Mouse (Mus musculus) small intestine, adult 2 months (tissue): ENCODE results near the gene Klhl21.

Experiments
- CTCF ChIP-seq: fragments of 200-500 bp; IDR thresholded peaks from 2 replicates; pipeline ENCODE4 v1.5.1; 2012; ENCODE audit warnings: low read depth, mild to moderate bottlenecking, control low read depth, inconsistent platforms, low read length, moderate library complexity, mixed read lengths; ENCODE audit not compliant: insufficient replicate concordance, insufficient read length; ENCODE audit errors: extremely low read depth
- POLR2A ChIP-seq: fragments of 200-500 bp; IDR thresholded peaks from 2 replicates; pipeline ENCODE4 v1.6.1; 2012; ENCODE audit warnings: low read depth, mild to moderate bottlenecking, control low read depth, inconsistent platforms, low read length, moderate library complexity

DNA sequence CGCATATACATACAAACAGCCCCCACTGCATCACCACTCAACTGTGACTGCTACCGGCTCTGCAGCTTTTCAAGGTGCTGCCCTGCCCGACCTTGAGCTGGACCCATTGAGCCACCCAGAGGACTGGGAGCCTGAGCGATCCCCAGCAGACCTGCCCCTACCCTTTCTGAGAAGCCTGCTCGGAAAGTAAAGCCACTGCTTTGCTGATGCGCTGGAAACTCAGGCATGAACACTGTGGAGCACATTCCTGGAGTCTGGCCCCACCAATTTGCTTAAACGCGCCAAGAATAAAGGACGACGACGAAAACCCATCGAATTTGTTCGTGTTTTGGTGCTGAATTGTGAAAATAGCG, 479 bp upstream of the Klhl21 start:
- no peak for TF ChIP-seq CTCF
- TF ChIP-seq POLR2A = no peak
